Mouse (Mus musculus): ENCODE results near the gene Slain2.
"Not testable (repeated sequence)": the region's sequence is repeated elsewhere in the genome, so short reads cannot be mapped to it uniquely, and the experiment has no call there.

The Slain2 gene

GRCm38 (mm10) chr5:73013611-73014287, 99.6 kb downstream of the Slain2 start:
- not testable (repeated sequence) for DNase-seq

DNA sequence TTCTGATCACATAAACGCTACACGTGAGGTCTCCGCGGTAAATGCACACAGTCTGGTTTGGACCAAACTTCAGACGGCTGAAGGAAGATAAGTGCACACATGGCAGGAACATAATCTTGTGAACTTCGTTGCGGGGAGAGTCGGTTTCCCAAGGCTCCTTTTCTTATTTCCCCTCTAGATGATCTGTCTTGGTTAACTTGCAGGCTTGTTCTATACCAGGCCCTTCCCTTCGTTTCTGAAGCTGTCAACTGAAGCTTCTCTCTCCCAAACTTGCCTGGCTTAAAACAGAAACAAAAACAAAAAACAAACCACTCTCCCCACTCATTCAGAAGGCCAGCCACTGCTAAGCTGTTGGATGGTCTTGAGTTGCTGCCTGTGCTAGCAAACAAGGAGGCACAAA, 100.6 kb downstream of the Slain2 start:
- no peak for DNase-seq

DNA sequence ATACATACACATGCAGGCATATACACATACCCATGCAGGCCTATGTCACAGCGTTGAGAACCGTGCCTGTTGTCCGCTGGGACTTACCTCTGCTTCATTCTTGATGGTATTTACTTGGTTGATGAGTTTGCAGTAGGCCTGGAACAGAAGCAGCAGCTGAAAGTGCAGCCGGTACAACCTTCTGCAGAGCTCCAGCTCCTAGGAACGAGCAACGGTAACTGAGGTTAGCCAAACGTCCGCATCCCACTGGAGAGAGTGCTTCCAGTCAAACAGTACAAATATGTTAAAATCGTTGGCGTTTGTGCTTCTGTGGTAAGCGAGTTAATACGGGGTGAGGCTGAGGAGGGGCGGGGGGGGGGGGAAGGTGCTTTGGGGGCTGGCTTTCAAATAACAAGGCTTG, 109.7 kb downstream of the Slain2 start:
- no peak for DNase-seq
